Mouse (Mus musculus): ENCODE data around the gene H2-M9. TPM values are rescaled to one million over a fixed set of nuclear protein-coding genes. Genes with fewer than 3 reads are reported as not detected.

Gene H2-M9
- not detected in 2 replicates for total RNA-seq (2017)

DNA sequence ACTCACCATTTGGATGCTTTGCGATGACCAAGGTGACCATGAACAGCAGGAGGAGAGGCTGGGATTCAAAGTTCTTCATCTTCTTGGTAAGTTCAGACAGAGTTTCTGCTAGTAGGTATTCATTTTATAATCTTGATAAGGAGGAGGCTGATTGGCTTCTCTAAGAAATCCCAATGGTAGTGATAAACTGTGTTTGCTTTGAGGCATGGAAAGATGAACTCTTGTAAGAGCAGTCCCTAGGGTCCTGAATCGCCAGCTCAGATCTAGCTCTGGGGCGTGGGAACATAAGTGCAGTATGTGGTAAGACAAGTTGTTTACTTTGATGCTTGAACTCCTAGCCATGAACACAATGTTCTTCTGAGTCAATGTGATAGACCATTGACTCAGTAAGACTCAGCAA lies at the start of gene H2-M9:
Gene H2-M9, minus strand, starts transcription at position 101 of the 400 bp plus-strand sequence.
- ATAC-seq (replicated peaks in 1 of 2; ENCODE audit: insufficient read depth in 1 of 2, low FRiP score in 2 of 2, low TSS enrichment in 1 of 2, low read depth in 1 of 2, poor library complexity in 2 of 2, severe bottlenecking in 2 of 2), result no peak

DNA sequence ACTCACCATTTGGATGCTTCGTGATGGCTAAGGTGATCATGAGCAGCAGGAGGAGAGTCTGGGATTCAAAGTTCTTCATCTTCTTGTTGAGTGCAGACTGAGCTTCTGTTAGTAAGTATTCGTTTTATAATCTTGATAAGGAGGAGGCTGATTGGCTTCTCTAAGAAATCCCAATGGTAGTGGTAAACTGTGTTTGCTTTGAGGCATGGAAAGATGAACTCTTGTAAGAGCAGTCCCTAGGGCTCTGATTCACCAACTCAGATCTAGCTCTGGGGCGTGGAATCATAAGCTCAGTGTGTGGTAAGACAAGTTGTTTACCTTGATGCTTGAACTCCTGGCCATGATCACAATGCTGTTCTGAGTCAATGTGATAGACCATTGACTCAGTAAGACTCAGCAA lies 29.7 kb upstream of the H2-M9 start, which contains the start of gene H2-M1:
Gene H2-M1, minus strand, starts transcription at position 101 of the 400 bp plus-strand sequence.
- no peak for ATAC-seq (replicated peaks in 1 of 2; ENCODE audit: insufficient read depth in 1 of 2, low FRiP score in 2 of 2, low TSS enrichment in 1 of 2, low read depth in 1 of 2, poor library complexity in 2 of 2, severe bottlenecking in 2 of 2)

Other genes with a start within 250 kb of the H2-M9 start
- gene H2-M10.4, start 180.3 kb downstream of the H2-M9 start, total RNA-seq (2017), result not detected in 2 replicates
- not detected in 2 replicates for gene H2-M11, start 95.6 kb downstream of the H2-M9 start, total RNA-seq (2017)
- not detected in 2 replicates for gene H2-M1, start 29.6 kb upstream of the H2-M9 start, total RNA-seq (2017)
- not detected in 2 replicates for gene H2-M10.5, start 130.2 kb upstream of the H2-M9 start, total RNA-seq (2017)
- gene H2-M10.6, start 169.5 kb upstream of the H2-M9 start, total RNA-seq (2017), result not detected in 2 replicates
- 22.2 and 27.6 TPM in 2 replicates for gene Trim26, start 194.5 kb upstream of the H2-M9 start, total RNA-seq (2017)
- not detected in 2 replicates for gene Trim15, start 224.5 kb upstream of the H2-M9 start, total RNA-seq (2017)
- 1.1 and 3.9 TPM in 2 replicates for gene Trim10, start 226.9 kb upstream of the H2-M9 start, total RNA-seq (2017)
- gene Trim40, start 247.5 kb upstream of the H2-M9 start, total RNA-seq (2017), result not detected in 2 replicates